Mouse (Mus musculus) layer of hippocampus, adult 6 months (tissue): ENCODE results near the gene Vmn2r35. TPM values are rescaled to one million over a fixed set of nuclear protein-coding genes. Genes with fewer than 3 reads are reported as not detected.

ENCODE experiments used
- long read RNA-seq, 2 experiments: library from polyadenylated mRNA; unstranded; transcript quantifications; one replicate each; pipeline ENCODE4 v2.0.0; 2019 to 2020
- polyA plus RNA-seq: library from polyadenylated mRNA; unstranded; fragments of <200 nt; fragmentation: Nextera tagmentation; gene quantifications from 2 replicates; pipeline ENCODE4 v1.2.3, GENCODE M21; 2021

The Vmn2r35 gene
- 0.05 TPM in 1 of 2 replicates, not detected in the other for polyA plus RNA-seq
- long read RNA-seq, experiment 1, result 0 reads
- long read RNA-seq, experiment 2, result 0 reads

GRCm38 (mm10) chr7:7819767-7820166, at the start of gene Vmn2r35:
Gene Vmn2r35, minus strand, starts transcription at chr7:7819867.

Other genes starting within 250 kb of the Vmn2r35 start
- not detected in 2 replicates for gene Vmn2r34, start 130.4 kb downstream of the Vmn2r35 start, polyA plus RNA-seq
- gene Vmn2r36, start 82.6 kb upstream of the Vmn2r35 start, polyA plus RNA-seq, result not detected in 2 replicates